Mouse (Mus musculus) liver, embryonic 14.5 days (tissue): ENCODE measurements around the gene Lefty2. TPM values are rescaled to one million over a fixed set of nuclear protein-coding genes. Genes with fewer than 3 reads are reported as not detected.
"Not testable (repeated sequence)": the region's sequence is repeated elsewhere in the genome, so short reads cannot be mapped to it uniquely, and the experiment has no call there.

ENCODE experiments used
- ATAC-seq: fragments of 200-750 bp; cut with Nextera tagmentation; 2 replicates; pipeline ENCODE4 v1.8.0; 2017; ENCODE audit warnings: moderate number of reproducible peaks, mild to moderate bottlenecking, moderate library complexity; ENCODE audit not compliant: insufficient read depth
- DNase-seq, 3 experiments: peaks; one replicate each; pipeline ENCODE4 v3.0.0-alpha.2; 2012 to 2013; ENCODE audit warnings: low read depth in 3 of 3, low spot score in 3 of 3
- H3K27ac ChIP-seq: fragments of 300-500 bp; sonication (generic); 2 replicates; pipeline ENCODE4 v1.5.1; 2014; ENCODE audit warnings: moderate library complexity, mild to moderate bottlenecking, control low read depth, inconsistent platforms
- H3K27me3 ChIP-seq: fragments of 300-500 bp; sonication (generic); 2 replicates; pipeline ENCODE4 v1.6.1; 2014; ENCODE audit warnings: mild to moderate bottlenecking, low read length, moderate library complexity; ENCODE audit not compliant: control insufficient read depth, insufficient read depth
- H3K36me3 ChIP-seq: fragments of 300-500 bp; sonication (generic); replicated peaks from 2 replicates; pipeline ENCODE4 v1.6.1; 2014; ENCODE audit warnings: low read depth; ENCODE audit not compliant: control insufficient read depth, insufficient read depth
- H3K4me1 ChIP-seq, 2 experiments: fragments of 200-500 bp in 1 of 2; fragments of 300-500 bp in 1 of 2; sonication (generic) in 1 of 2; replicated peaks; 2 replicates each; pipeline ENCODE4 v1.6.1; 2012 to 2014; ENCODE audit warnings: antibody characterized with exemption in 1 of 2, inconsistent platforms in 1 of 2, low read length in 1 of 2; ENCODE audit not compliant: control insufficient read depth in 2 of 2, insufficient read depth in 2 of 2
- H3K4me2 ChIP-seq: fragments of 300-500 bp; sonication (generic); 2 replicates; pipeline ENCODE4 v1.6.1; 2014; ENCODE audit warnings: low read depth, mild to moderate bottlenecking, control low read depth, moderate library complexity
- H3K4me3 ChIP-seq, 2 experiments: fragments of 200-500 bp in 1 of 2; fragments of 300-500 bp in 1 of 2; sonication (generic) in 1 of 2; 2 replicates each; pipeline ENCODE4 v1.5.1; 2012 to 2014; ENCODE audit warnings: low read depth in 2 of 2, low read length in 2 of 2, mild to moderate bottlenecking in 2 of 2, control low read depth in 1 of 2, inconsistent platforms in 1 of 2, moderate library complexity in 1 of 2; ENCODE audit not compliant: insufficient read depth in 1 of 2
- H3K9ac ChIP-seq: fragments of 300-500 bp; sonication (generic); replicated peaks from 2 replicates; pipeline ENCODE4 v1.6.1; 2014; ENCODE audit warnings: mild to moderate bottlenecking, control low read depth, moderate library complexity
- H3K9me3 ChIP-seq: fragments of 300-500 bp; sonication (generic); 2 replicates; pipeline ENCODE4 v1.6.1; 2016; ENCODE audit warnings: low read length, mixed read lengths; ENCODE audit not compliant: control insufficient read depth
- CTCF ChIP-seq: IDR thresholded peaks from 2 replicates; pipeline ENCODE4 v1.5.1; 2016; ENCODE audit warnings: antibody characterized with exemption, low read depth, control low read depth
- EP300 ChIP-seq: IDR thresholded peaks from 2 replicates; pipeline ENCODE4 v1.6.1; 2016; ENCODE audit warnings: antibody characterized with exemption, low read depth
- WGBS: fragments of 180-500 bp; shearing (Covaris S2); extraction: QIAGEN DNeasy Blood & Tissue Kit; methylation state at CpG from one replicate; pipeline ENCODE4 v1.1.7; 2014; ENCODE audit not compliant: insufficient replicate concordance; 5-methylcytosine and 5-hydroxymethylcytosine counted together
- polyA plus RNA-seq, 2 experiments: library from polyadenylated mRNA; depleted of rRNA in 1 of 2; stranded (reverse) in 1 of 2; unstranded in 1 of 2; fragments of >200 nt; fragmentation: Nextera tagmentation in 1 of 2; extraction: Ambion mirVana in 1 of 2; gene quantifications; 2 replicates each; pipeline versions ENCODE4 v1.2.1 to v1.2.3; 2012 to 2014

Gene Lefty2
- polyA plus RNA-seq, 2 experiments = not detected

DNA sequence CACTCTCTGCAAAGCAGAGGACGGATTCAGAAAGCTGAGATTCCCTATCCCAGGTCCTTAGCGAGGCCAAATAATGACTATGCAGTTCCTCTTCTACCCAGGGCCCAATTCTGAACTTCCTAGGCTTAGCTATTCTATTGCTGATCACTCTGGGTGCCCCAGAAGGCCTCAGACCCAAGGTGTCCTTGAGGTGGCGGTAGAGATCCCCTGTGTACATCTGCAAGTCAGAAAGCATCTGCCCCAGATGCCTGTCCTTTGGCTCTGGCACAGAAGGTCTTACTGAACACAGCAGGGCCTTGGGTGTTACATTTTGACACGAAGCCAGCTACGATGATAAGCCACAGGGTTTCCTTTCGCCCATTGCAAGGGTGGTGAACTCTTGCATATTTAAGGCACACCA is 3.1 kb upstream of the Lefty2 start:
- DNase-seq = no peak

DNA sequence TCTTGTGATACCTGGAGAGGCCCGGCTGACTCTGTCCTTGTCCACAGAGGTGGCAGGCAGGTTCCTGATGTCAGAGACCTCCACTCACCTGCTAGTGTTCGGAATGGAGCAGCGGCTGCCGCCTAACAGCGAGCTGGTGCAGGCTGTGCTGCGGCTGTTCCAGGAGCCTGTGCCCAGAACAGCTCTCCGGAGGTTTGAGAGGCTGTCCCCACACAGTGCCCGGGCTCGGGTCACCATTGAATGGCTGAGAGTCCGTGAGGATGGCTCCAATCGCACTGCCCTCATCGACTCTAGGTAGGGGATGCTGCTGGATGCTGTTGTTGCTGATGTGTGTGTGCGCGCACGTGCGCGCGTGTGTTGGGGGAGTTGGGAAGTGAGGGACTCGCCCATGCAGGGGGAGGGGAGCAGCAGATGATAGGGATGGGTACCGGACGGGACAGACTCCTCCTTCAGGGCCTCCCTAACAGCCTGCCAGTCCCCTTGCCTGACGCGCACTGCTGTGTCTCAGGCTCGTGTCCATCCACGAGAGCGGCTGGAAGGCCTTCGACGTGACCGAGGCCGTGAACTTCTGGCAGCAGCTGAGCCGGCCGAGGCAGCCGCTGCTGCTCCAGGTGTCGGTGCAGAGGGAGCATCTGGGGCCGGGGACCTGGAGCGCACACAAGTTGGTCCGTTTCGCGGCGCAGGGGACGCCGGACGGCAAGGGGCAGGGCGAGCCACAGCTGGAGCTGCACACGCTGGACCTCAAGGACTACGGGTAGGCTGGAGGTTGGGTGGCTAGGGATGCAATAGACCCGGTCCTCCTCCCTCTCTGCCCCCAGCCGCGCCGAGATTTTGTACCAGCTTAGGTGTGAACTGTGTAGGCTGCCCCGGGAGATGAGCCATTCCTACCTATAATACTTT is 1.4 kb downstream of the Lefty2 start:
- not testable (repeated sequence) for H3K9me3 ChIP-seq, H3K9ac ChIP-seq, H3K36me3 ChIP-seq, ATAC-seq, H3K4me3 ChIP-seq, H3K4me2 ChIP-seq, H3K27ac ChIP-seq, DNase-seq, H3K4me1 ChIP-seq
- peaks cover 25% of the 10 kb centered on the region for H3K27me3 ChIP-seq
- WGBS = 9% methylated on average over 42 of the region's 51 CpGs

More for the DNA sequence above, 3.1 kb upstream of the Lefty2 start:
- no peak overlapping the region for H3K4me2 ChIP-seq
- no peaks in the 10 kb centered on the region for H3K9me3 ChIP-seq
- WGBS = 27% methylated on average over 6 of the region's 6 CpGs
- H3K36me3 ChIP-seq = no peaks in the 10 kb centered on the region
- H3K4me3 ChIP-seq = no peak overlapping the region
- H3K27me3 ChIP-seq = peaks cover 21% of the 10 kb centered on the region
- peaks cover 0 to 12% of the 10 kb centered on the region in 2 experiments; a peak in 1 of 4 replicates for H3K4me1 ChIP-seq
- peak; percentile 63 for TF ChIP-seq CTCF
- no peak for TF ChIP-seq EP300
- H3K9ac ChIP-seq = no peak overlapping the region
- H3K27ac ChIP-seq = no peak overlapping the region
- no peak for ATAC-seq

DNA sequence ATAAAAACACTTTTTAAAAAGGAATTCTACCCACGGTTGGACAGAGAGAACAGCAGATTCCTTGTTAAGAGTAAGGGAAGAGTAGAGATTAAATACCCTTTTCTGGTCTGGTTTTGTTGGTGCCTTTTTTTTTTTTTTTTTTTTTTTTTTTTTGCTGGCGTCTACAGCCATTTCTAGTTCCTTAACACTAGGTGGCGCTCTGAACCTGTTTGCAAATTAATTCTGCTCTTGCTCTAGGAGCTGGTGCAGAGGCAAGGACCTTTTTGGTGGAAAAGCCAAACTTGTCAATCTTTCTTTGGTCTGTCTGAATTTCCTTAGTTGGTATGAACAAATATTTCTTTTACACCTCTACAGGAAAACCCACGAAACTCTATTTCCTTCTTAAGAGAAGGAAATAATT is 8.2 kb downstream of the Lefty2 start:
- no peaks in the 10 kb centered on the region for H3K9me3 ChIP-seq
- H3K4me3 ChIP-seq = no peak overlapping the region
- no peak overlapping the region for H3K9ac ChIP-seq
- no peak overlapping the region for H3K4me2 ChIP-seq
- ATAC-seq = no peak
- under 1% methylated on average over 4 of the region's 4 CpGs for WGBS
- DNase-seq = peak; percentile 62 to 67 (median 64)
- H3K27me3 ChIP-seq = no peaks in the 10 kb centered on the region
- no peak overlapping the region for H3K27ac ChIP-seq
- peaks cover 29 to 30% of the 10 kb centered on the region in 2 experiments for H3K4me1 ChIP-seq
- H3K36me3 ChIP-seq = peaks cover 6% of the 10 kb centered on the region
- TF ChIP-seq CTCF = peak; percentile 77
- TF ChIP-seq EP300 = no peak

DNA sequence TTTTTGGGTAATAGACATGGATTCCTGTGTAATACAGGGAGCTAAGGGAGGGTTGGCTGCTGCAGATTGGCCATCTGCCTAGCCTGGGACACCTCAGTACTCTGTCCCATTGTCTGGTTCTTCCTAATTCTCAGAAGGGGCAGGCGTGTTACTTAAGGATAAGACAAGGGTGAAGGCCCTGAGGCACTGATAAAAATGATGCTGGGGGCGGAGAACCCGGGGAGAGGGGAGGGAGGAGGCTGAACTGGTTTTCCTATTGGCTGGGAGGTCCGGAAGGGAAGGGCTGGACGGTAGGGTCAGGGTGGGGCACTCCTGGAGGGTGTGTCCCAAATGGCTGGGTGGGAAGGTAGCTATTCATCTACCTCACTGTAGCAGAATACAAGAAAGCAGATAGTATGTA is 10.0 kb downstream of the Lefty2 start:
- ATAC-seq (peak; percentile 91), DNase-seq (peak; percentile 96 to 98 (median 97))
- Histone ChIP-seq H3K9me3 (no peaks in the 10 kb centered on the region), H3K9ac (peak overlapping the region; percentile 45; the same call in 1 of the 2 replicates), H3K4me1 (peaks cover 36 to 39% of the 10 kb centered on the region in 2 experiments), H3K36me3 (peaks cover 24% of the 10 kb centered on the region), H3K4me2 (peak overlapping the region; percentile 99), H3K4me3 (peak overlapping the region in 1 of 2 experiments; percentile 94; a peak in 2 of 4 replicates), H3K27ac (peak overlapping the region; percentile 99), H3K27me3 (no peaks in the 10 kb centered on the region)
- TF ChIP-seq EP300 (peak; percentile 98), CTCF (no peak)
- 7% methylated on average over 5 of the region's 5 CpGs for WGBS

DNA sequence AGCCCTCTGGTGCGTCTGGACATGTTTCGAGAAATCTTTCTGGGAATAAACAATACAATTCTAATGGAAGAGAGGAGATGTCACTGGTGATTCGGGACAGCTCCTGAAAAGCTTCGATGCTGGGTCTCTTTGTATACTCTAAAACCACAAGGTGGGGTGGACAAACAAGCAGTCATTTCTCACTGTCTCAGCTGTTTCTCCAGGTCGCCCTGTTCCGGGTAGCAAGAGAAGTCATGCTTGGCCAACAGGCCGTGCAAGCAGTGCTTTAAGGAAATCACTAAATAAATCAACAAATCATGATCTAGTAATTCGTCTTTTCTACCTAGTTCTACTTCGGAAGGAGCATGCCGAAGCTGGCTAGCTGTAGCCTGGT is 10.7 kb downstream of the Lefty2 start:
- Histone ChIP-seq H3K27ac (peak overlapping the region; percentile 99), H3K9ac (peak overlapping the region; percentile 79), H3K4me2 (peak overlapping the region; percentile 99), H3K4me1 (peaks cover 36 to 39% of the 10 kb centered on the region in 2 experiments), H3K36me3 (peaks cover 32% of the 10 kb centered on the region), H3K27me3 (no peaks in the 10 kb centered on the region), H3K9me3 (no peaks in the 10 kb centered on the region), H3K4me3 (peak overlapping the region; percentile 69 to 94)
- WGBS = 16% methylated on average over 10 of the region's 10 CpGs
- ATAC-seq = no peak
- no peak for TF ChIP-seq CTCF
- TF ChIP-seq EP300 = no peak
- DNase-seq = no peak
